Mouse (Mus musculus) midbrain, postnatal 0 days (tissue): ENCODE results near the gene Hspb3. TPM values are rescaled to one million over a fixed set of nuclear protein-coding genes. Genes with fewer than 3 reads are reported as not detected.
A peak's percentile ranks its signal among the peaks of the same experiment; 100 is the strongest.

Source experiments
- ATAC-seq: fragments of 200-750 bp; cut with Nextera tagmentation; 2 replicates; pipeline ENCODE4 v1.8.0; 2017; ENCODE audit warnings: moderate number of reproducible peaks, mild to moderate bottlenecking, moderate TSS enrichment, moderate library complexity; ENCODE audit not compliant: low FRiP score
- DNase-seq: peaks from one replicate; pipeline ENCODE4 v3.0.0-alpha.2; 2015; ENCODE audit warnings: low spot score
- H3K27ac ChIP-seq: fragments of 300-500 bp; sonication (generic); 2 replicates; pipeline ENCODE4 v1.5.1; 2014; ENCODE audit warnings: low read depth, mild to moderate bottlenecking, low read length, mixed read lengths
- H3K27me3 ChIP-seq: fragments of 300-500 bp; sonication (generic); 2 replicates; pipeline ENCODE4 v1.6.1; 2014; ENCODE audit warnings: low read length, control low read depth, mixed read lengths; ENCODE audit not compliant: insufficient read depth
- H3K36me3 ChIP-seq: fragments of 300-500 bp; sonication (generic); 2 replicates; pipeline ENCODE4 v1.6.1; 2014; ENCODE audit warnings: low read length, control low read depth, mixed read lengths; ENCODE audit not compliant: insufficient read depth
- H3K4me1 ChIP-seq: fragments of 300-500 bp; sonication (generic); 2 replicates; pipeline ENCODE4 v1.6.1; 2014; ENCODE audit warnings: mild to moderate bottlenecking, control low read depth, antibody characterized with exemption, low read length, mixed read lengths; ENCODE audit not compliant: insufficient read depth
- H3K4me2 ChIP-seq: fragments of 300-500 bp; sonication (generic); 2 replicates; pipeline ENCODE4 v1.6.1; 2014; ENCODE audit warnings: low read depth, mild to moderate bottlenecking, low read length, mixed read lengths; ENCODE audit not compliant: poor library complexity, severe bottlenecking
- H3K4me3 ChIP-seq: fragments of 300-500 bp; sonication (generic); 2 replicates; pipeline ENCODE4 v1.5.1; 2014; ENCODE audit warnings: low read depth, mild to moderate bottlenecking, low read length, moderate library complexity
- H3K9ac ChIP-seq: fragments of 300-500 bp; sonication (generic); replicated peaks from 2 replicates; pipeline ENCODE4 v1.6.1; 2014; ENCODE audit warnings: mild to moderate bottlenecking, low read length, moderate library complexity, mixed read lengths; ENCODE audit not compliant: poor library complexity, severe bottlenecking
- H3K9me3 ChIP-seq: fragments of 300-500 bp; sonication (generic); 2 replicates; pipeline ENCODE4 v1.6.1; 2016; ENCODE audit warnings: low read length, control low read depth
- CTCF ChIP-seq: IDR thresholded peaks from 2 replicates; pipeline ENCODE4 v1.5.1; 2016; ENCODE audit warnings: antibody characterized with exemption, mild to moderate bottlenecking
- WGBS: fragments of 180-500 bp; shearing (Covaris S2); extraction: QIAGEN DNeasy Blood & Tissue Kit; methylation state at CpG from one replicate; pipeline ENCODE4 v1.1.7; 2014; 5-methylcytosine and 5-hydroxymethylcytosine counted together
- polyA plus RNA-seq: library from polyadenylated mRNA; unstranded; fragments of >200 nt; fragmentation: Nextera tagmentation; extraction: Ambion mirVana; gene quantifications from 2 replicates; pipeline ENCODE4 v1.2.1, GENCODE M21; 2015
- total RNA-seq: library from RNA; depleted of rRNA; stranded (reverse); fragments of >200 nt; gene quantifications from 2 replicates; pipeline ENCODE4 v1.2.3, GENCODE M21; 2014; rRNA removed

Hspb3 gene
- total and polyA plus RNA-seq, 2 experiments from 2014 or later: 1.0 TPM; not detected in 1

DNA sequence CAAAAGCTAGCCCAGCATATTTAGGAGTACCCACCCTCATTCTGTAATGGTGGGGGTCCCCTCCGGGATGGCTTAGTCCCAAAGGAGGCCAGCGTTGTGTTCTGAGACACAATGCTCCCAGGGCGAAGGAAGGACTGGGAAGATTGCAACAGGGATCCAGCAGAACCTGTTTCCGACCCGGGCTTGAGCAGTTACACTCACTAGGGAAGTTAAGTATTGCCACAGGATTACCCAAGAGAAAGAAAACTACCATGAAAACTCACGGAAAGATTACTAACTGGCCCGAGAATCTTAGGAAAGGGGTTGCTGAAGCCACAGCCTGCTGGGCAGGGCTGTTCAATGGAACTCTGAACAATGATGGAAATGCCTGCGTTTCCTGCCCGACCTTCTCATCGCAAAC lies 49.6 kb downstream of the Hspb3 start:
- DNase-seq (no peak), ATAC-seq (no peak)
- peak overlapping the region; percentile 61 for H3K4me2 ChIP-seq
- H3K36me3 ChIP-seq: no peaks in the 10 kb centered on the region
- WGBS: 30% methylated on average over 10 of the region's 10 CpGs
- H3K27ac ChIP-seq: no peak overlapping the region
- no peak overlapping the region for H3K9ac ChIP-seq
- H3K9me3 ChIP-seq: no peaks in the 10 kb centered on the region
- peak overlapping the region; percentile 18; the same call in 1 of the 2 replicates for H3K4me3 ChIP-seq
- peaks cover 29% of the 10 kb centered on the region for H3K4me1 ChIP-seq
- TF ChIP-seq CTCF: no peak
- H3K27me3 ChIP-seq: no peaks in the 10 kb centered on the region

DNA sequence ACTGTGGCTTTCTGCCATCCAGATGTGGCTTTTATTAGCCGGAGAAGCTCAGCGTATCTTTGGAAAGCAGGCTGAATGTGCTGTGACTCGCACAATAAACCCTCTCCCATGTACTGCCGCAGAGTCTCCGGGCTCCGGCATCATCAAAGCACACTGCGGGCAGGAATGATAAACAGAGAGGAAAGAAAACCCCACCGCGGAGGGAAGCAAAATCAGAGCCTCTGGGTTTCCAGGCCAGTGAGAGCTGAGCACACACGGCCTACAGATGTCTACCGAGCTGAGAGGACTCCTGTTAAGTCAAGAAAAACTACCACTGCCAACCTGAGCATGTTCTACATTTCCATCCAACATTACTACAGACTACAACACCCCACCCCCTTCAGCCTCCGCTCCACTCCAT lies 50.1 kb downstream of the Hspb3 start:
- H3K4me2 ChIP-seq: peak overlapping the region; percentile 61
- H3K27me3 ChIP-seq: no peaks in the 10 kb centered on the region
- H3K4me1 ChIP-seq: peaks cover 29% of the 10 kb centered on the region
- no peak overlapping the region for H3K9ac ChIP-seq
- no peak for TF ChIP-seq CTCF
- WGBS: 45% methylated on average over 12 of the region's 12 CpGs
- DNase-seq (no peak), ATAC-seq (no peak)
- no peak overlapping the region for H3K27ac ChIP-seq
- H3K9me3 ChIP-seq: no peaks in the 10 kb centered on the region
- H3K4me3 ChIP-seq: peak overlapping the region; percentile 18; the same call in 1 of the 2 replicates
- H3K36me3 ChIP-seq: no peaks in the 10 kb centered on the region

Other genes starting within 250 kb of the Hspb3 start
- gene Snx18, start 45.1 kb downstream of the Hspb3 start, total RNA-seq: 34.7 and 35.8 TPM in 2 replicates
- 8.4 and 9.5 TPM in 2 replicates for gene Snx18, start 45.1 kb downstream of the Hspb3 start, polyA plus RNA-seq
- 50.1 and 54.8 TPM in 2 replicates for gene Arl15, start 130.8 kb upstream of the Hspb3 start, total RNA-seq
- gene Arl15, start 130.8 kb upstream of the Hspb3 start, polyA plus RNA-seq: 13.0 and 16.8 TPM in 2 replicates